Mouse (Mus musculus): Measurements from ENCODE around the gene Uqcc3.
A peak's percentile ranks its signal among the peaks of the same experiment; 100 is the strongest.
"Not testable (repeated sequence)": the region's sequence is repeated elsewhere in the genome, so short reads cannot be mapped to it uniquely, and the experiment has no call there.

Uqcc3 gene

GRCm38 (mm10) chr19:8895397-8895960, 14.8 kb upstream of the Uqcc3 start:
- no peak for DNase-seq (ENCODE audit: low read depth, low spot score)

GRCm38 (mm10) chr19:8892829-8893766, 12.4 kb upstream of the Uqcc3 start, which contains the start of gene Ints5:
Ints5 (plus strand) TSS chr19:8893005.
- peak; percentile 95 for DNase-seq (ENCODE audit: low read depth, low spot score)

DNA sequence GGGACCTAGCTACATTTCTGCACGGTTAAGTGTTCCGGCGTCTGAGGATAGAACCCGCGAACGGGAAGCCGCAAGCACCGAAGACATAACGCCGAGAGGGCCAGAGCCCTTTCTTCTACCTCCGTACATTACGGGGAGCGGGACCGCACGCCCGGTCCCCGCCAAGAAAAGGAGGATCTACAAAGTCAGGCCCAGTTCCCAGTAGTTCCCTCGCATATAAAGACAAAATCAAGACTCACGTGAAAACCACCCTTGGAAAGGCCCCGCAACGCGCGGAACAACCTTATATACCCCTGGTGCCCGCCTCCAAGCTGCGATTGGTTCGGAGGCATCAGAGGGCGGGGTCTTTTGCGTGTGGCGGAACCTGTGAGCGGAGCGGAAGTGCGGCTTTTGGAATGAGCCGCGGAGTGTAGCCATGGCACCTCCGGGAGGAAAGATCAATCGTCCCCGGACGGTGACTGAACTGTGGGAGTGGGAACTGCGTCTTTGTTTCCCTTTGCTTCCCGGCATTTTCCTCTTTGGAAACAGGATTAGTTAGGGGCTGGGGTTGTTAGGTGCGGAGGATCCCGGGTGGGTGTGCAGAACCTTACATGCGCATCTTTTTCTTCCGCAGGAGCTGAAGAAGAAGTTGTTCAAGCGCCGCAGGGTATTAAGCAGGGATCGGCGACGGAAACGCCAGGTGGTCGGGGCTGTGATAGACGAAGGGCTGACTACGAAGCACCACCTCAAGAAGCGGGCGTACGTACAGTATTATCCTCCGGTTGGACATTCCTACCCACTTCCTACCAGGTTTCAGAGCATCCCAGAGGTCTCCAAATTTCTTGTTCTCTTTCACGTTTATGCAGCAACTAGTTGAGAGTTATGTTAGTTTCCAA, 8.0 kb upstream of the Uqcc3 start, which contains the start of the genes 1810009A15Rik and Gm49416:
Gene 1810009A15Rik (plus strand): TSS at position 343 of the 875 bp plus-strand sequence.
Gene Gm49416 (plus strand): TSS at position 416 of the 875 bp plus-strand sequence.
- DNase-seq (ENCODE audit: low read depth, low spot score) = peak; percentile 99

DNA sequence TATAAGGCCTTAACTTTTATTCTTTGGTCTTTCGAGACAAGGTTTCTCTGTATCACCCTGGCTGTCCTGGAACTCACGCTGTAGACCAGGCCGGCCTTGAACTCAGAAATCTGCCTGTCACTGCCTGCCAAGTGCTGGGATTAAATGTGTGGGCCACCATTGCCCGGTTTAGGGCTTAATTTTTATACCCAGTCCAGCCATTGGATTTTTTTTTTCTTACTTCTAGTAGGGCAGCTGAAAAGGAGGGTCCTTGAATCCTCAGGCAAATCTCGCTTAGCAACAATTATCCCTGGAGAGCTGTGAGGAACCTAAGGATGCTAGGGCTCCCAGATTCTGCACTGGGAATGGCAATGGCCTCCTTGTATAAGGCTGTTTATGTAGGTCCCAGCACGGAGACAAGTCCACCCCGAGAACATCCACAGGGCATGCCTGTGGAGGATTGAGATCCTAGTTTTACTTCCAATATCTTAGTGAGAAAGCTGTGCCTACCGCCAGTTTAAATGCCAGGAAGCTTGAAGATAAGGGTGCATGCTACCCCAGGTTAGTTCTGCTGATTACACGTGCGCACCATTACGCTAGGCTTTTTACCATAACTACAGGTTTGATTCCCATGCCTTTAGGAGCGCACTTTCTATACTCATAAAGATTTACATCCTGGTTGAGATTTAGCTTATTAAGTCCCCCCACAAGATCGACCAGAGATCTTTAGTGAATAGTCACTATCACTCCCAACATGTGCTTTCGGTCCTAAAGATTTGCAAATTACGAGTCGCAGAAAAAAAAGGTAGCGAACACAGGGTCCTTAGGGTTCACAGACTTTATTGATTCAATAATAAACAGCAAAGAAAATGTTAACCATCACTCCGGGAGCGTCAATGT, 7.1 kb upstream of the Uqcc3 start:
- peak; percentile 69 for DNase-seq (ENCODE audit: low read depth, low spot score)

- DNase-seq (ENCODE audit: low read depth, low spot score) = peak; percentile 62
Measured at GRCm38 (mm10) chr19:8886916-8887584, 6.3 kb upstream of the Uqcc3 start.

GRCm38 (mm10) chr19:8883616-8884015, 2.9 kb upstream of the Uqcc3 start, which contains the start of the genes Lbhd1 and Gm49403:
Lbhd1 (plus strand) TSS chr19:8883732.
Gm49403 (plus strand) TSS chr19:8883930.
- no peak for DNase-seq (ENCODE audit: low read depth, low spot score)

- no peak for DNase-seq (ENCODE audit: low read depth, low spot score)
Measured at GRCm38 (mm10) chr19:8881034-8881392, 290 bp upstream of the Uqcc3 start.

DNA sequence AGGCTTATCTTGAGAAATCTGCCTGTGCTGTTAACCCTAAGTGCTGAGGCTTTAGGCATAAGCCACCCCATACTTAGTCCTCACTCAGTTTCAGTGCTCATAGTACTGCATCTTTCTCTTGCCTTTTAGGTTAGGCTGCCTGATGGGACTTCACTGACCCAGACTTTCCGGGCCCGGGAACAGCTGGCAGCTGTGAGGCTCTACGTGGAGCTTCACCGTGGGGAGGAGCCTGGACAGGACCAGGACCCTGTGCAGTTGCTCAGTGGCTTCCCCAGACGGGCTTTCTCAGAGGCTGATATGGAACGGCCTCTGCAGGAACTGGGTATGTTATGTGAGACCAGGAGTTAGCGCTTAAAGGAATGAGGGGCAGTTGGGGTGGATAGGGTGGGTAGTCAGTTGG, 5.7 kb downstream of the Uqcc3 start:
- DNase-seq (ENCODE audit: low read depth, low spot score) = no peak

GRCm38 (mm10) chr19:8872266-8872840, 8.4 kb downstream of the Uqcc3 start:
- peak; percentile 69 for DNase-seq (ENCODE audit: low read depth, low spot score)

DNA sequence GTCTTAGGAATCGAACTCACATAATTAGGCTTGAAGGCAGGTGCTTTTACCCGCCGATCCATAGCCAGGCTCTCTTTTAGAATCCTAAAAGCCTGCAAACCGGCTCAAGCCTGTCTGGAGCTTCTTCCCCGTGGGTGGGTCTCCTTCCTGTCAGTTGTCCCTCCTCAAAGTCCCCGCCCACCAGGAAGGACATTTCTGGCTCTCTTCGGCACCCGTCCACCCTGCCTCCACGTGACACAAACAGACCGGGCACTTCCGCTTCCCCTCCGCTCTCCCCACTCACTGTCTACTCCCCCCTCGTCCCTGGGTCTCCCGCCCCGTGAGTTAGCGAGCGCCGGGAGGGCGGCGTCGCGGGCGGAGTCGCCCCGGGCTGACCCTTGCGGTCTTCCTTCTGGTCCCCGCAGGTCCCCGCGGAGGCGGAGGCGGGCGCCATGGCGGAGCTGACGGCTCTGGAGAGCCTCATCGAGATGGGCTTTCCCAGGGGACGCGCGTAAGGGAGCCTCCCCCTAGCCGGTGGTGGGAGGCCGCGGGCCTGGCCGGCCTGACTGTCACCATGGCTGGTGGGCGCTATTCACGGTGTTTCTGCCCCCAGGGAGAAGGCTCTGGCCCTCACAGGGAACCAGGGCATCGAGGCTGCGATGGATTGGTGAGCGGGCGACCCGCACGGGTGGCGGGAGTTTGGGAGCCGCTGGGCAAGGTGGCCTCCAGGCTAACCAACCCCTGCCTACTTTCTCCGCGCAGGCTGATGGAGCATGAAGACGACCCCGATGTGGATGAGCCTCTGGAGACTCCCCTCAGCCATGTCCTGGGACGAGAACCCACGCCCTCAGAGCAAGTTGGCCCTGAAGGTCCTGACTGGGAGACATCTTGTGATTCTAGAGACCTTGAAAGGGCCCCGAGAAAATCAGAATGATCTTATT, 9.2 kb downstream of the Uqcc3 start, which contains the start of gene Ubxn1:
Gene Ubxn1 (plus strand): TSS at position 230 of the 920 bp plus-strand sequence.
- peak; percentile 99 for DNase-seq (ENCODE audit: low read depth, low spot score)

DNA sequence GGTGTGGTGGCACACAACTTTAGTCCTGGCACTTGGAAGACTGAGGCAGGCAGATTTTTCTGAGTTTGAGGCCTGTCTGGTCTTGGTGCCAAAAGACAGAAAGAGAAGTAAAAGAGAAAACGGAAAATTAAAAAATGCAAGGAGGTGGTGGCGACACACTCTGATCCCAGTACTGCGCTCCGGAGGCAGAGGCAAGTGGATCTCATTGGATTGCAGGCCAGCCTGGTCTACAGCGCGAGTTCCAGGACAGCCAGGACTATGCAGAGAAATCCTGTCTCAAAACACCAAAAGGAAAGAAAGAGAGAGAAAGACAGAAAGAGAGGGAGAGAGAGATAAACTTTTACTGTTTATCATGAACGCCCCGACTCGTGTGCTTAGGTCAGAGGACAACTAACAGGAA, 9.9 kb downstream of the Uqcc3 start:
- DNase-seq (ENCODE audit: low read depth, low spot score) = no peak

DNA sequence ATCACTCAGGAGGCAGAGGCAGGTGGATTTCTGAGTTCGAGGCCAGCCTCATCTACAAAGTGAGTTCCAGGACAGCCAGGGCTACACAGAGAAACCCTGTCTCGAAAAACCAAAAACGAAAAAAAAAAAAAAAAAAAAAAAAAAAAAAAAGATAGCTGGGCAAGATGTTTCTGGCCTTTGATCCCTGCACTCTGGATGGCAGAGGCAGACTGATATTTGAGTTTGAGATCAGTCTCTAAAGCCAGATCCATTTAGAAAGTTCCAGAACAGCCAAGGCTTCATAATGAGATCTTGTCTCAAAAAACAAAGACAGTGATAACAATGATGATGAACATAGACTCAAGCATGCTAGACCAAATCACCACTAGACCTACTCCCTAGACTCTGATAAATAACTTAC, 10.3 kb downstream of the Uqcc3 start:
- DNase-seq (ENCODE audit: low read depth, low spot score) = not testable (repeated sequence)

- DNase-seq (ENCODE audit: low read depth, low spot score) = no peak
Measured at GRCm38 (mm10) chr19:8864265-8864664, 16.5 kb downstream of the Uqcc3 start.

- DNase-seq (ENCODE audit: low read depth, low spot score) = no peak
Measured at GRCm38 (mm10) chr19:8859018-8859417, 21.7 kb downstream of the Uqcc3 start.

DNA sequence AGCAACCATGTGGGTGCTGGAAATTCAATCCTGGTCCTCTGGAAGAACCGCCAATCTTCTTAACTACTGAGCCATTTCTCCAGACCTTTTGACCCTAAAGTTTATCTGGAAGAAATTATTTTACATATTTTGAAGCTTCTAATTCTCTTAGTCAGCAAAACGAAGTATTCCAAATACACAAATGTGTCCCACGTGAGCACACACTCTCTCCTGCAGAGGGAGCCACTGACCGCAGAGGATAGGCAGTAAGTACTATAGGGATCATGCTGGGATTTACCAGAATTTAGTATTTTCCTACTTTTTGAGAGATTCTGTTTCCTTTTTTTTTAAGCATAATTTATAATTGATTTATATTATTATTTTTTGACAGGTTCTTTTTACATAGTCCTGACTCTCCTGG, 23.0 kb downstream of the Uqcc3 start:
- DNase-seq (ENCODE audit: low read depth, low spot score) = peak; percentile 77

- no peak for DNase-seq (ENCODE audit: low read depth, low spot score)
Measured at GRCm38 (mm10) chr19:8853117-8853516, 27.6 kb downstream of the Uqcc3 start.

GRCm38 (mm10) chr19:8852236-8852928, 28.3 kb downstream of the Uqcc3 start:
- no peak for DNase-seq (ENCODE audit: low read depth, low spot score)

GRCm38 (mm10) chr19:8851639-8852038, 29.1 kb downstream of the Uqcc3 start:
- peak; percentile 39 for DNase-seq (ENCODE audit: low read depth, low spot score)

Measured in ZHBTc4 (cell line).